Mouse (Mus musculus) G1E (cell line): ENCODE data around the gene Slc24a3.

ENCODE experiments used
- CTCF ChIP-seq: IDR thresholded peaks from 2 replicates; pipeline ENCODE4 v1.5.1; 2012; ENCODE audit warnings: low read depth, low read length, inconsistent platforms, mixed read lengths
- GATA1 ChIP-seq: IDR thresholded peaks from 2 replicates; pipeline ENCODE4 v1.6.1; 2012; ENCODE audit warnings: borderline replicate concordance, low read length, inconsistent platforms, mixed read lengths
- GATA2 ChIP-seq: IDR thresholded peaks from 2 replicates; pipeline ENCODE4 v1.6.1; 2012; ENCODE audit warnings: low read depth, low read length, inconsistent platforms, borderline replicate concordance
- POLR2AphosphoS5 ChIP-seq: IDR thresholded peaks from 2 replicates; pipeline ENCODE4 v1.6.1; 2012; ENCODE audit warnings: low read depth, low read length, inconsistent platforms; ENCODE audit not compliant: insufficient replicate concordance
- TAL1 ChIP-seq: conservative IDR thresholded peaks from 2 replicates; pipeline ENCODE4 v1.6.1; 2012; ENCODE audit warnings: low read depth, low read length, inconsistent platforms, mixed read lengths

DNA sequence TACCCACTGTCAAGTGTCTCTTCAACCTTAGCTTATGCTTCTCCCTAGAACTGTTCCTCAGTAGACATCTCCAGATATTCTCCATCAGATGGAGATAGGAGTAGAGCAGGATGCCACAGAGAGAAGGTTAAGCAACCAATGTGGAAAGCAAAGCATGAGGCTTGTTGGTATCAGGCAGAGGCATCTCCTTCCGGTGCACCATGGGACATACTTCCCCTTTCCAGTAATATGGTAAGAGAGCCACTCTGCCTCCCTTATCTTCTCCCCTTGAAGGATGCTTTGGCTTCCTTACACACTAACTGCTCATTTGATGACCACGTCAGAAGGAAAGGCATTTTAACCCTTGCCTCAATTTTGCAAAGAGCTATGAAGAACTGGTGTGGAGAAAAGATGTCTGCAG, 21.3 kb downstream of the Slc24a3 start:
- TF ChIP-seq CTCF (no peak), GATA1 (no peak), TAL1 (no peak), POLR2AphosphoS5 (no peak), GATA2 (no peak)
